Mouse (Mus musculus) small intestine, adult 2 months (tissue): Measurements from ENCODE around the gene Pigq.

ENCODE experiments used
- CTCF ChIP-seq: fragments of 200-500 bp; IDR thresholded peaks from 2 replicates; pipeline ENCODE4 v1.5.1; 2012; ENCODE audit warnings: low read depth, mild to moderate bottlenecking, control low read depth, inconsistent platforms, low read length, moderate library complexity, mixed read lengths; ENCODE audit not compliant: insufficient replicate concordance, insufficient read length; ENCODE audit errors: extremely low read depth
- POLR2A ChIP-seq: fragments of 200-500 bp; IDR thresholded peaks from 2 replicates; pipeline ENCODE4 v1.6.1; 2012; ENCODE audit warnings: low read depth, mild to moderate bottlenecking, control low read depth, inconsistent platforms, low read length, moderate library complexity

- TF ChIP-seq CTCF, result no peak
- TF ChIP-seq POLR2A, result no peak
Measured at GRCm38 (mm10) chr17:25942597-25943151, 2.1 kb downstream of the Pigq start.
